Mouse (Mus musculus) limb, embryonic 10.5 days (tissue): ENCODE measurements around the gene Espl1. TPM values are rescaled to one million over a fixed set of nuclear protein-coding genes. Genes with fewer than 3 reads are reported as not detected.

Experiments
- DNase-seq: peaks from one replicate; pipeline ENCODE4 v3.0.0-alpha.2; 2017; ENCODE audit warnings: low spot score
- H3K27ac ChIP-seq: fragments of 300-500 bp; sonication (generic); 2 replicates; pipeline ENCODE4 v1.5.1; 2016; ENCODE audit warnings: mild to moderate bottlenecking
- H3K27me3 ChIP-seq: fragments of 300-500 bp; sonication (generic); 2 replicates; pipeline ENCODE4 v1.6.1; 2016; ENCODE audit warnings: low read depth, mild to moderate bottlenecking; ENCODE audit not compliant: poor library complexity, severe bottlenecking
- H3K36me3 ChIP-seq: fragments of 300-500 bp; sonication (generic); 2 replicates; pipeline ENCODE4 v1.6.1; 2016; ENCODE audit warnings: mild to moderate bottlenecking, moderate library complexity
- H3K4me1 ChIP-seq: fragments of 300-500 bp; sonication (generic); 2 replicates; pipeline ENCODE4 v1.6.1; 2016
- H3K4me3 ChIP-seq: fragments of 300-500 bp; sonication (generic); 2 replicates; pipeline ENCODE4 v1.5.1; 2016; ENCODE audit warnings: mild to moderate bottlenecking, moderate library complexity
- H3K9me3 ChIP-seq: fragments of 300-500 bp; sonication (generic); replicated peaks from 2 replicates; pipeline ENCODE4 v1.6.1; 2016; ENCODE audit warnings: mild to moderate bottlenecking
- WGBS: fragments of 180-500 bp; shearing (Covaris S2); methylation state at CpG from one replicate; pipeline ENCODE4 v1.1.7; 2016; 5-methylcytosine and 5-hydroxymethylcytosine counted together
- polyA plus RNA-seq: library from polyadenylated mRNA; unstranded; fragments of >200 nt; fragmentation: Nextera tagmentation; extraction: Ambion mirVana; gene quantifications from 2 replicates; pipeline ENCODE4 v1.2.1, GENCODE M21; 2016

Gene Espl1
- polyA plus RNA-seq, 1 experiment from 2014 or later: 60.6 TPM

DNA sequence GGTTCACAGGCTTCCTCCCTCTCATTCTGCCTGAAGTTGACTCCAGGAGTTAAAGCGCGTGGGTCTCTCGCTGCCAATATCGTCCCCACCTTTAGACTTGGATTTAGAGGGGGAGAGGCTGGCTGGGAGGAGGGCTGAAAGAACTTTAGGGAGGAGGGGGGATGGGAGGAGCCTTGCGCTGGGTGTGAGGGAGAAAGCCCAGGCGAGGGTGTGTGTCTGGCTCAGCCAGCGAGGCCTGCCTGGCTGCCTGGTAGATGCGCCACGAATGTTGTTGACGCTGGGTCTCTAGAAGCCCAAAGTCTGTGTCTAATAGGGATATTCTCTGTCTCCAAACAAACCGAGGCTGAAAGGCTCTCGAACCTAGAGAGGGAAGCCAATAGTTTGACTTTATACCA lies 38.0 kb upstream of the Espl1 start:
- 2% methylated on average over 12 of the region's 12 CpGs for WGBS
- peaks cover 25% of the 10 kb centered on the region for H3K36me3 ChIP-seq
- H3K4me1 ChIP-seq: peaks cover 81% of the 10 kb centered on the region
- peak overlapping the region; percentile 98 for H3K27ac ChIP-seq
- H3K27me3 ChIP-seq: peaks cover under 1% of the 10 kb centered on the region; the same call in 1 of the 2 replicates
- no peaks in the 10 kb centered on the region for H3K9me3 ChIP-seq
- H3K4me3 ChIP-seq: peak overlapping the region; percentile 88
- DNase-seq: peak; percentile 81

DNA sequence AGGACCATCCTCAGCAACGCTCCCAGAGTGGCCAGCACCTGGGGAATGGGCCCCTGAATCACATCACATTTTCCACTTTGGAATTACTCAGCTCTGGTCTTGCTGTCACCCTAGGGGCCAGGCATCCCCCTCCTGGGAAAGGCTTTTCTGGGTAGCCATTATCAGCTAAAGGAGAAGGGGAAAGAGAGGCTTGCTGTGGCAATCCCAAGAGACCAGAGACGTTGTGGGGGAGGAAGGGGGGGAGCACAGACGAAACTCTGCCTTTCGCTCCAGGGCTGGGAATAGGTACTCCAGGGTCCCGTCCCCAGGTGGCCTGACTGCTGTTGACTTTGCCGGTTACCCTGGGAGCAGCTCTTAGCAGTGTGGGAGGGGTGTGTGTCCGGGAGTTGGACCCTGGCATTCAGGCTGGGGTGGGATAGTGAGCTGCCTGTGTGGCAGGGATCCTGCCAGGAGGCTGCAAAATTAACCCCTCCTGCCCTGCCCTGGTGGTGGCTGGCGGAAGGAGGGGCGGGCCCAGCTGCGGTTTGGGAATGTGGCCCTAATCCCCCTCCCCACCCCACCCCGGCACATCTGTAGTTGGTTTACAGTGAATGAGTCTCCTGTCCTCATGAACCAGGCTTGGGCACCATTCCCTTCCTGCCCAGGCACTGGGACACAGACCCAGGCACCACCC lies 37.3 kb upstream of the Espl1 start:
- H3K4me3 ChIP-seq: peak overlapping the region; percentile 88
- H3K9me3 ChIP-seq: no peaks in the 10 kb centered on the region
- peaks cover 79% of the 10 kb centered on the region for H3K4me1 ChIP-seq
- WGBS: 5% methylated on average over 11 of the region's 11 CpGs
- H3K27me3 ChIP-seq: peaks cover 5% of the 10 kb centered on the region
- DNase-seq: peak; percentile 82
- peak overlapping the region; percentile 98 for H3K27ac ChIP-seq
- peaks cover 18% of the 10 kb centered on the region for H3K36me3 ChIP-seq

DNA sequence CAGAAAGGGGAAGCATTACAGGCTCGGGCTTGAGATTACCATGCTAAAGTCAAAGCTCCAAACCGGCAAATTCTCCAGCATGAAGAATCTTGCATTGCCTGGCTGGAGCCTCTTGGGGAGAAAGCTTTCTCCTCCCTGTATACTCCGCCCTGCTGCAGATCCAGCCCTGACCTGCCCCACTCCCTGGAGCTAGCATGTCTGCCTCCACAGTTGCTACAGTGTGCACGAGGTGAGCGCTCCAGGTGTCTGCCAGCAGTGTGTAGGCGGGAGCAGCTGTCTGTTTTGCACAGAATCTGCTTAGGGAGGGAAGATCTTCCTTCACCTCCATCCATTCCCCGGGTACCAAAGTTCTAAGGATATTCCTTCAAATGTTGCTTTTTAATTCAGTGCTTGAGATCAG lies 33.5 kb upstream of the Espl1 start:
- 47% methylated on average over 7 of the region's 7 CpGs for WGBS
- H3K4me3 ChIP-seq: no peak overlapping the region
- no peak for DNase-seq
- no peaks in the 10 kb centered on the region for H3K9me3 ChIP-seq
- H3K27ac ChIP-seq: peak overlapping the region; percentile 63
- H3K36me3 ChIP-seq: no peaks in the 10 kb centered on the region
- H3K27me3 ChIP-seq: peaks cover 5% of the 10 kb centered on the region
- peaks cover 53% of the 10 kb centered on the region for H3K4me1 ChIP-seq

DNA sequence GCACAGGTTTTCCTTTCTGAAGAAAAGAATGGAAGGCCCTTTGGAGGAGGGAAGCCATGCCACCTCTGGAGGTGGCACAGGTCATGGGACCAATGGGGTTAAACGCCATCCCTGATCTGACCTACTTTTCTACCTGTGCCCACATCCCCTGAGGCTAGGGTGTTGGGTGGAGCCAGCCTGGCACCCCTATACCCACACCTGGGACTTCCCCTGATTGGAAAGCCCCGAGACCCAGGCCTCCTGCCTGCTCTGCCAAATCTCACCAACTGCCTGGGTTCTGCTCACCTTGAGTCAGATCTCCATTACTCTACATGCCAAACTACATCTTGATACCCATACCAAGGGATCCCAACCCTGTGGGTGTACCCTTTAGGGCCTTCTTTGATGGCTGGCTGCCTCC lies 33.0 kb upstream of the Espl1 start:
- 78% methylated on average over 2 of the region's 2 CpGs for WGBS
- Histone ChIP-seq H3K9me3 (no peaks in the 10 kb centered on the region), H3K36me3 (no peaks in the 10 kb centered on the region), H3K4me3 (no peak overlapping the region), H3K4me1 (peaks cover 48% of the 10 kb centered on the region), H3K27me3 (peaks cover 5% of the 10 kb centered on the region), H3K27ac (peak overlapping the region; percentile 63)
- no peak for DNase-seq

DNA sequence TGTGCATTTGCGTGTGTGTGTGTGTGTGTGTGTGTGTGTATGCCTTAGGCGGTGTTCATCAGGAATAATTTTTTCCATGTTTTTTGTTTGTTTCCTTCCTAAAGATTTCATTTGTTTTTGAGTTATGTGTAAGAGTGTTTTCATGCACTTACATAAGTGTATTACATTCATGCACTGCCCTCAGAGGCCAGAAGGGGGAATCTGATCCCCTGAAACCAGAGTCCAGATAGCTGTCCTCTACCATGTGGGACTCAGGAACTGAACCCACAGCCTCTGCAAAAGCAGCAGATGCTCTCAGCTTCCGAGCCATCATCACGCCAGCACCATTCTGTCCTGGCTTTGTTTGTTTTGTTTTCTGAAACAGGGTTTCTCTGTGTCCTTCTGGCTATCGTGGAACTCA lies 30.5 kb upstream of the Espl1 start:
- no peak for DNase-seq
- H3K4me3 ChIP-seq: no peak overlapping the region
- H3K9me3 ChIP-seq: no peaks in the 10 kb centered on the region
- peaks cover 5% of the 10 kb centered on the region; the same call in 1 of the 2 replicates for H3K27me3 ChIP-seq
- H3K36me3 ChIP-seq: no peaks in the 10 kb centered on the region
- H3K4me1 ChIP-seq: peaks cover 34% of the 10 kb centered on the region
- no peak overlapping the region for H3K27ac ChIP-seq
- 89% methylated on average over 5 of the region's 5 CpGs for WGBS

DNA sequence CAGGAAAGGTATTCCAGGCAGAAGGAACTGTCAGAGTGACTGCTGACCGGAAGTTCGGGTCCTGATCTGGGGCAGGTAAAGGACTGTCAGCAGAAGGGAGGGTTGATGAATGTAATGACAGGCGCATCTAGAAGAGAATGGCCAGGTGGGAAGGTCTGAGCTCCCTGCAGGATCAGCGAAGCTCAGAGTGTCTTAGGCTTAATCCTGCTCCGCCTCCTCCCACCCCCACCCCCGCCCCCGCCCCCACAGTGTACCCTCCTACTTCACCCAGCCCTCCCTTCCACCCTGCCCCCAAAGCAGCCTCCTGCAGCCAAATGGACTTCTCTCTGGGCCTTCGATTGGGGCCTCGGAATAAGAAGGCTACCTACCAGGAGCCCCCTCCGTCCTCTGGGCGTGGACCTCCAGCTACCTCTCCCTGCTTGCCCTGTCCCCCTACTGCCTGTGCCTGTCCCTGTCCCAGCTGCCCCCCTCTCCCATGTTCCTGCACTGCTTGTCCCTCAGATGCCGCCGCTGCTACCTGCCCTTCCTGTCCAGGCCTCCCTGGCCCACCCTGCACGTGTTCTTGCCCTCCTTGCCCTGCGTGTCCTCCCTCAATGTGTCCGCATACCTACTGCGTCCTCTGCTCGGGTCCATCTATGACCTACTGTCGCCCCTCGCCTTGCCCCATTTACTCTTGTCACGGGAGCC lies 25.6 kb upstream of the Espl1 start, which contains the start of gene Gm9918:
TSS of gene Gm9918 (plus strand) at position 290 of the 687 bp plus-strand sequence.
- Histone ChIP-seq H3K4me1 (peaks cover 28% of the 10 kb centered on the region), H3K36me3 (no peaks in the 10 kb centered on the region), H3K27ac (peak within 1 kb of the TSS; percentile 83), H3K27me3 (0 out of 2 replicates have a peak, but pooled peaks cover 8% of the 10 kb centered on the region), H3K4me3 (peak within 1 kb of the TSS; percentile 48), H3K9me3 (no peaks in the 10 kb centered on the region)
- peak; percentile 58 for DNase-seq
- WGBS: 7% methylated on average over 19 of the region's 21 CpGs

DNA sequence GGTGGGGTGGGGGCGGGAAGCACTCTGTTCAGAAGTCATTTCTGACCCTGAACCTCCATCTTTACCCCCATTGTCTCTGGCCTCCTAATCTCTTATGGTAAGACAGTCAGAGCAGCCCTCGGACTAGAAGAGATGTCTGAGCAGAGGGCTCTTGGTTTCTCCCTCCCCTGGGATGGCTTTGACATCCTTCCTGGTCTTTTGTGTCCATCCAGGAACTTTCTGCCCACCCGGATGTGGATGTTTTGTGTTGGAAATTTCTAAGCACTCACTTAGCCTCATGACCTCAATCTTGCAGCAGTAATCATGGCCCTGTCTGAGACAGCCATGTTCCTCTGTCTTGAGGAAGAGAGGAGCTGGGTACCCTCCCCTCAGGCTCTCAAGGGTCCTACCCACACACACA lies 24.6 kb upstream of the Espl1 start:
- Histone ChIP-seq H3K27me3 (0 out of 2 replicates have a peak, but pooled peaks cover 8% of the 10 kb centered on the region), H3K36me3 (no peaks in the 10 kb centered on the region), H3K27ac (peak overlapping the region; percentile 83), H3K9me3 (no peaks in the 10 kb centered on the region), H3K4me1 (peaks cover 28% of the 10 kb centered on the region), H3K4me3 (peak overlapping the region; percentile 48)
- no peak for DNase-seq
- WGBS: 31% methylated on average over 3 of the region's 3 CpGs

DNA sequence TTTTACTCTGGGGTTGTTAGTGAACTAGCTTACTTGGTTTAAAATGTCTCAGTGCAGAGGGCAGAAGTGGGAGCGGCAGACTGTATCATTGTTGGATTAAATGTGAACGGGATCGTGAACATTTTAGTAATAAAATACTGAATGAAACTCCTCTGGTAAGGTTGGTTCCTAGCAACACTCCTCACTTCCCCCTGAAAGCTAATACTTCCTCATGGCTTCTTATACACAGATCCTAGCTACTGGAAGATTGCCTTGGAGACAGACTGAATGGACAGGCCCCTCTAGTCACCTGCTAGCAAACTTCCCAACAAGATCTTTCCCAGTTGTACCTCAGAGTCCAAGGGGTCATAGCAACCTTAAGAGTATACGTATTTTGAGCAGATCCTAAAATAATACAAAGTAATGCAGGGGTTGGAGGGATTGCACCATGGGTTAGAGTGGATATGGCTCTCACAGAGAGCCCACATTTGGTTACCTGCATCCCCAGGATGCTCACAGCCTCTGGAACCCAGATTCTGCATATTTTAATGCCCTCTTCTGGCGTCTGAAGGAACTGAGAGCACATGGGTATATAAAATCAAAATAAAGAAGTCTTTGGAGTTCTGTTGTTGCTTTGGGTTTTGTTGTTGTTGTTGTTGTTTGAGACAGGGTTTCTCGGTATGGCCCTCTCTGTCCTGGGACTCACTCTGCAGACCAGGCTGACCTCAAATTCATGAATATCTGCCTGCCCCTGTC lies 21.9 kb upstream of the Espl1 start:
- 0 out of 2 replicates have a peak, but pooled peaks cover 8% of the 10 kb centered on the region for H3K27me3 ChIP-seq
- no peak overlapping the region for H3K4me3 ChIP-seq
- WGBS: 76% methylated on average over 6 of the region's 6 CpGs
- H3K36me3 ChIP-seq: no peaks in the 10 kb centered on the region
- H3K9me3 ChIP-seq: no peaks in the 10 kb centered on the region
- H3K27ac ChIP-seq: no peak overlapping the region
- DNase-seq: no peak
- peaks cover 35% of the 10 kb centered on the region for H3K4me1 ChIP-seq

DNA sequence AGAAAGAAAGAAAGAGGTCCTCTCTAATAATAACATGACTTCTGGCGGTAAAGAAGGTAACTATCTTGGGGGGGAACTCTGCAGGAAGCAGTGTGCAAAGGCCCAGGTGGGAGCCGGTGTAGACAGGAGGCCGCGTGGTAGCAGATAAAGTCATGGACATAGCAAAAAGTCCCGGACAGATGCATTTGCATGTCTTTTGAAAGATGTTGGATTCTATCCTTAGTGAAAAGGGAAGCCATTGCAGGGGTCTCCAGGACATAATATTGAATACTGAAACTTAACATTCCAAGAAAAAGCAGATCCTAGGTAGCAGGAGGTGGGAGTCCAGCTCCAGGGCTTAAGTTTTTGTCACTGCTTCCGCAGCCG lies 17.4 kb upstream of the Espl1 start:
- Histone ChIP-seq H3K4me1 (peaks cover 26% of the 10 kb centered on the region), H3K27me3 (no peaks in the 10 kb centered on the region), H3K36me3 (peaks cover 25% of the 10 kb centered on the region), H3K27ac (peak overlapping the region; percentile 89), H3K9me3 (no peaks in the 10 kb centered on the region), H3K4me3 (peak overlapping the region; percentile 74)
- 34% methylated on average over 7 of the region's 7 CpGs for WGBS
- DNase-seq: no peak

DNA sequence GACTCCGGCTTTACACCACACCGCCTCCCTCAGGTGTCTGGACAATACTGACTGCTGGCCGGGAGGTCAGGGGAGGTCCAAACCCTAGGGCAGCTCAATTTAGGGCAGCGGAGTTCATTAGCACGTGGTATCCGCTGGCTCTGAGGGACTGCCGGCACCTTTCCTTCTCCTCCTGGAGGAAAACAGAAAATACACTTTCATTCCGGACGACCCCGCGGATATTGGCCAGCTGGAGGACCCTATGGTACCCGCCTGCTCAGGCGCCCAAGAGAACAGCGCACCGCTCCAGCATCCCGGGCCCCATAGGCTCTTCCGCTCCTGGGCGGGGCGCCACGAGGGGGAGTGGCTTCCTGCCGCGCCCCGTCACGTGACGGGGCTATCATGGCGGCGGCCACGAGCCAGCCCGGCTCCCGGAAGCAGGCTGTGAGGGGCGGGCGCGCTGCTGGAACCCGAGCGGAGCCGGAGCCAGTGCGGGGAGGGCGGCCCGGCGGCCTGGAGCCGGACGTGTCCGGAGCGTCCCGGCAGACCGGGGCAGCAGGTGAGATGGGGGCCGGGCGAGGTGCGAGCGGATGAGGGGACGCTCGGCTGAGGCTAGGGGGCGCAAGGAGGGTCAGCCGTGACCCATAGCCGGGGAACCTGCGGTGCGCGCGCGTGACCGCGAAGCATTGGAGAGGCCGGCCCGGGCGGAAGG lies 16.8 kb upstream of the Espl1 start, which contains the start of gene Mfsd5:
TSS of gene Mfsd5 (plus strand) at position 363 of the 691 bp plus-strand sequence.
- WGBS: under 1% methylated on average over 65 of the region's 65 CpGs
- Histone ChIP-seq H3K36me3 (peaks cover 27% of the 10 kb centered on the region), H3K4me1 (peaks cover 26% of the 10 kb centered on the region), H3K27ac (peak within 1 kb of the TSS; percentile 89), H3K9me3 (no peaks in the 10 kb centered on the region), H3K27me3 (no peaks in the 10 kb centered on the region), H3K4me3 (peak within 1 kb of the TSS; percentile 74)
- DNase-seq: peak; percentile 95

DNA sequence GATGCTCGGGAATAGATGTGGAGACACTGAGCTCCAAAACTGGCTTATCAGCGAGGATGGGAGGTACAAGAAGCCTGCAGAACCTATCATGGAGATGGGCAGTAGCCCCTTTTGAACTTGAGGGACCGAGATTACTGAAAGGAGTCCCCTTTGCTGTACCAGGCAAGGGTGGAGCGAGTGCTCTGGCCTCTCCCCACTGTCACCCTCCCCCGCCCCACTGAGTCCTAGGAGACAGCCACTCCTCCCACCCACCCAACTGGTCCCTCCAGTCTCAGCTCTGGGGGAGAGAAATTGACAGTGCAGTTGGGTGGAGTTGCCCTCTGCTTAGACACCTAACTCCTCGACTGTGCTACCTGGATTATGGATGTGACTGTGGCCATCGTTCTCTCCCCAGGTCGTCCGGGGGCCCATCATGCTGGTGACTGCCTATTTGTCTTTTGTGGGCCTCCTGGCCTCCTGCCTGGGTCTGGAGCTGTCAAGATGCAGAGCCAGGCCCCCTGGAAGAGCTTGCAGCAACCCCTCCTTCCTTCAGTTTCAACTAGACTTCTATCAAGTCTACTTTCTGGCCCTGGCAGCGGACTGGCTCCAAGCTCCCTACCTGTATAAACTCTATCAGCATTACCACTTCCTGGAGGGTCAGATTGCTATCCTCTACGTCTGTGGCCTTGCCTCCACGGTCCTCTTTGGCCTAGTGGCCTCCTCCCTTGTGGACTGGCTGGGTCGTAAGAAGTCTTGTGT lies 16.1 kb upstream of the Espl1 start:
- Histone ChIP-seq H3K27ac (peak overlapping the region; percentile 89), H3K9me3 (no peaks in the 10 kb centered on the region)
- DNase-seq: no peak

DNA sequence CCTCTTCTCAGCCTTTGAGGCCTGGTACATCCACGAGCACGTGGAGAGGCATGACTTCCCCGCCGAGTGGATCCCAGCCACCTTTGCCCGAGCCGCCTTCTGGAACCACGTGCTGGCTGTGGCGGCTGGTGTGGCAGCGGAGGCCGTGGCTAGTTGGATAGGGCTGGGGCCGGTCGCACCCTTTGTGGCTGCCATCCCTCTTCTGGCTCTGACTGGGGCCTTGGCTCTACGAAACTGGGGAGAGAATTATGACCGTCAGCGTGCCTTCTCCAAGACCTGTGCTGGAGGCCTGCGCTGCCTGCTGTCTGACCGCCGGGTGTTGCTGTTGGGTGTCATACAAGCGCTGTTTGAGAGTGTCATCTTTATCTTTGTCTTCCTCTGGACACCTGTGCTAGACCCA lies 15.4 kb upstream of the Espl1 start:
- 96% methylated on average over 19 of the region's 19 CpGs for WGBS

More for the DNA sequence above, 16.1 kb upstream of the Espl1 start:
- peaks cover 27% of the 10 kb centered on the region for H3K36me3 ChIP-seq
- peak overlapping the region; percentile 74 for H3K4me3 ChIP-seq
- H3K27me3 ChIP-seq: no peaks in the 10 kb centered on the region
- peaks cover 26% of the 10 kb centered on the region for H3K4me1 ChIP-seq
- WGBS: 31% methylated on average over 13 of the region's 13 CpGs

More for the DNA sequence above, 15.4 kb upstream of the Espl1 start:
- peaks cover 26% of the 10 kb centered on the region for H3K4me1 ChIP-seq
- H3K27ac ChIP-seq: 0 out of 2 replicates have a peak overlapping the region, but pooled peaks have one; percentile 89
- peaks cover 27% of the 10 kb centered on the region for H3K36me3 ChIP-seq
- no peaks in the 10 kb centered on the region for H3K9me3 ChIP-seq
- peak overlapping the region; percentile 74 for H3K4me3 ChIP-seq
- DNase-seq: no peak
- H3K27me3 ChIP-seq: no peaks in the 10 kb centered on the region
